ENCODE assay signal across 23 mouse cellular contexts in the genomic region with DNA sequence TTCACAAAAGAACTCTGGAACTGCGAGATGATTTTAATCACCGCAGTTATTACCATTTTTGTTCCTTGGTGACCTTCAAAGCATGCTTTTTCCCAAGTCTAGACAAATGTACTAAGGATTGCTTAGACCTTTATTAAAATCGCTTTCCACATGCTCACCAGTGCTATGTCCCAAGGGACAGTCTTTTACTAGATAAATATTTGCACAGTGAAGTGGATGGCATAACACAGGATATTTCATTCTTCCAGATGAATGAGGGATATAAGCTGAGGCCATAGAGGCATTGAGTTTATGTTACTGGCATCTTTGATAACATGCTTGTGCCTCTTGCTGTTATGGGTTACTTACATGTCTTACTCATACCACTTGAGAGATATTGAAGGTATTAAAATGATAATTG.
DNase-seq lines count a peak whose midpoint lies in the region; ATAC-seq and TF ChIP-seq lines count a peak whose summit lies in the region.
"Had no signal": no experiment of that assay in that cellular context is flagged by ENCODE, and none has a peak within 500 bp of the region (broad histone marks: within the 10 kb centered on the region; RNA-seq: fewer than 3 reads in every experiment).

No protein-coding gene starts in this region.

- H3K4me1 ChIP-seq in midbrain, embryonic 11.5 days (ENCODE audit: control insufficient read depth, insufficient read depth, low read length) = no peaks in the 10 kb centered on the region
- H3K4me1 ChIP-seq in midbrain, embryonic 16.5 days (ENCODE audit: control insufficient read depth, insufficient read depth, low read length) = no peaks in the 10 kb centered on the region
- 0 out of 2 replicates have a peak, but pooled peaks cover 3% of the 10 kb centered on the region for H3K4me1 ChIP-seq in midbrain, embryonic 12.5 days
- H3K4me1 ChIP-seq in midbrain, embryonic 15.5 days = no peaks in the 10 kb centered on the region
- no peaks in the 10 kb centered on the region for H3K4me1 ChIP-seq in midbrain, embryonic 14.5 days (ENCODE audit: control insufficient read depth, insufficient read depth, low read length)
- no peaks in the 10 kb centered on the region for H3K4me1 ChIP-seq in midbrain, postnatal 0 days (ENCODE audit: insufficient read depth, low read length)

- no peak for TF ChIP-seq CTCF in midbrain, postnatal 0 days (IDR thresholded peaks at IDR 0.05)
- TF ChIP-seq CTCF in brain, embryonic 14.5 days (IDR thresholded peaks at IDR 0.05; ENCODE audit: borderline replicate concordance, extremely low read depth, insufficient read depth, insufficient read length) = no peak

- H3K4me2 ChIP-seq in midbrain, embryonic 11.5 days = no peak overlapping the region
- no peak overlapping the region for H3K4me2 ChIP-seq in midbrain, embryonic 16.5 days (ENCODE audit: low read length)
- no peak overlapping the region for H3K4me2 ChIP-seq in midbrain, embryonic 12.5 days (replicated peaks)
- H3K4me2 ChIP-seq in midbrain, embryonic 15.5 days = no peak overlapping the region
- no peak overlapping the region for H3K4me2 ChIP-seq in midbrain, embryonic 14.5 days (ENCODE audit: low read length)
- H3K4me2 ChIP-seq in midbrain, postnatal 0 days (ENCODE audit: low read depth, low read length, poor library complexity, severe bottlenecking) = no peak overlapping the region

- WGBS in midbrain, embryonic 11.5 days = 72% methylated on average over 3 of the region's 3 CpGs
- WGBS in midbrain, embryonic 16.5 days = 72% methylated on average over 3 of the region's 3 CpGs
- WGBS in midbrain, embryonic 12.5 days = 66% methylated on average over 3 of the region's 3 CpGs
- 69% methylated on average over 3 of the region's 3 CpGs for WGBS in midbrain, embryonic 15.5 days
- 76% methylated on average over 3 of the region's 3 CpGs for WGBS in midbrain, embryonic 14.5 days
- 71% methylated on average over 3 of the region's 3 CpGs for WGBS in midbrain, postnatal 0 days

- H3K27ac ChIP-seq in midbrain, embryonic 11.5 days (ENCODE audit: low read depth, low read length) = no peak overlapping the region
- no peak overlapping the region for H3K27ac ChIP-seq in midbrain, embryonic 16.5 days (ENCODE audit: low read length)
- H3K27ac ChIP-seq in midbrain, embryonic 12.5 days (replicated peaks) = no peak overlapping the region
- H3K27ac ChIP-seq in midbrain, embryonic 15.5 days = no peak overlapping the region
- H3K27ac ChIP-seq in midbrain, embryonic 14.5 days (replicated peaks; ENCODE audit: low read depth, low read length) = no peak overlapping the region
- H3K27ac ChIP-seq in midbrain, postnatal 0 days (ENCODE audit: low read depth, low read length) = no peak overlapping the region

- ATAC-seq in midbrain, embryonic 11.5 days (ENCODE audit: low FRiP score) = peak; percentile 60; the same call in 1 of the 2 replicates
- ATAC-seq in midbrain, embryonic 16.5 days = no peak
- peak; percentile 59; the same call in 1 of the 2 replicates for ATAC-seq in midbrain, embryonic 12.5 days (ENCODE audit: low FRiP score, low read depth)
- ATAC-seq in midbrain, embryonic 15.5 days (replicated peaks) = no peak
- ATAC-seq in midbrain, embryonic 14.5 days (ENCODE audit: low FRiP score, low TSS enrichment) = no peak
- ATAC-seq in midbrain, postnatal 0 days (ENCODE audit: low FRiP score) = no peak
- ATAC-seq: activated CD4-positive, CD25-positive, alpha-beta regulatory T cell, adult 4 months; CD4-positive, CD25-positive, alpha-beta regulatory T cell, adult 4 months; Patski had no signal

- H3K9me3 ChIP-seq in midbrain, embryonic 11.5 days (ENCODE audit: control insufficient read depth, low read length) = no peaks in the 10 kb centered on the region
- H3K9me3 ChIP-seq in midbrain, embryonic 16.5 days (replicated peaks; ENCODE audit: control insufficient read depth, low read length, poor library complexity, severe bottlenecking) = no peaks in the 10 kb centered on the region
- no peaks in the 10 kb centered on the region for H3K9me3 ChIP-seq in midbrain, embryonic 12.5 days
- no peaks in the 10 kb centered on the region for H3K9me3 ChIP-seq in midbrain, embryonic 15.5 days
- H3K9me3 ChIP-seq in midbrain, embryonic 14.5 days (ENCODE audit: control insufficient read depth, low read length) = no peaks in the 10 kb centered on the region
- H3K9me3 ChIP-seq in midbrain, postnatal 0 days (ENCODE audit: low read length) = no peaks in the 10 kb centered on the region
- H3K9me3 ChIP-seq: G1E had no signal

- H3K9ac ChIP-seq in midbrain, embryonic 11.5 days (ENCODE audit: low read length) = no peak overlapping the region
- no peak overlapping the region for H3K9ac ChIP-seq in midbrain, embryonic 16.5 days (ENCODE audit: low read depth, low read length)
- no peak overlapping the region for H3K9ac ChIP-seq in midbrain, embryonic 12.5 days (replicated peaks)
- no peak overlapping the region for H3K9ac ChIP-seq in midbrain, embryonic 15.5 days
- H3K9ac ChIP-seq in midbrain, embryonic 14.5 days (replicated peaks; ENCODE audit: low read length) = no peak overlapping the region
- no peak overlapping the region for H3K9ac ChIP-seq in midbrain, postnatal 0 days (replicated peaks; ENCODE audit: low read length, poor library complexity, severe bottlenecking)

- no peaks in the 10 kb centered on the region for H3K27me3 ChIP-seq in midbrain, embryonic 11.5 days (ENCODE audit: control insufficient read depth, insufficient read depth, low read length)
- no peaks in the 10 kb centered on the region for H3K27me3 ChIP-seq in midbrain, embryonic 16.5 days (ENCODE audit: control insufficient read depth, insufficient read depth, low read depth, low read length)
- H3K27me3 ChIP-seq in midbrain, embryonic 12.5 days = no peaks in the 10 kb centered on the region
- H3K27me3 ChIP-seq in midbrain, embryonic 15.5 days (replicated peaks) = no peaks in the 10 kb centered on the region
- H3K27me3 ChIP-seq in midbrain, embryonic 14.5 days (ENCODE audit: control insufficient read depth, insufficient read depth, low read length) = no peaks in the 10 kb centered on the region
- H3K27me3 ChIP-seq in midbrain, postnatal 0 days (ENCODE audit: insufficient read depth, low read length) = no peaks in the 10 kb centered on the region
- H3K27me3 ChIP-seq: CH12.LX, Patski had no signal

- DNase-seq in midbrain, embryonic 11.5 days (ENCODE audit: low spot score, missing footprints) = no peak
- DNase-seq in midbrain, embryonic 14.5 days = peak; percentile 17
- DNase-seq in midbrain, postnatal 0 days (ENCODE audit: low spot score) = no peak
- DNase-seq in brain, embryonic 14.5 days (ENCODE audit: low read depth) = peak; percentile 4
- no peak for DNase-seq in layer of hippocampus, adult 11-12 months (ENCODE audit: low spot score)
- DNase-seq: adrenal gland, adult 2 months; adrenal gland, adult 8-10 months; adrenal gland, postnatal 10 days; adrenal gland, postnatal 14 days; adrenal gland, postnatal 25 days; adrenal gland, postnatal 36 days; B cell, adult 2 months; cerebellum, adult 11 months; cerebellum, adult 11-12 months; cerebellum, adult 18-20 months had no signal

- H3K36me3 ChIP-seq in midbrain, embryonic 11.5 days (ENCODE audit: control insufficient read depth, insufficient read depth, low read length) = no peaks in the 10 kb centered on the region
- no peaks in the 10 kb centered on the region for H3K36me3 ChIP-seq in midbrain, embryonic 16.5 days (ENCODE audit: control insufficient read depth, insufficient read depth, low read length)
- no peaks in the 10 kb centered on the region for H3K36me3 ChIP-seq in midbrain, embryonic 12.5 days
- no peaks in the 10 kb centered on the region for H3K36me3 ChIP-seq in midbrain, embryonic 15.5 days (replicated peaks)
- H3K36me3 ChIP-seq in midbrain, embryonic 14.5 days (ENCODE audit: control insufficient read depth, insufficient read depth, low read length) = no peaks in the 10 kb centered on the region
- no peaks in the 10 kb centered on the region for H3K36me3 ChIP-seq in midbrain, postnatal 0 days (ENCODE audit: insufficient read depth, low read length)
- H3K36me3 ChIP-seq: G1E had no signal

- H3K4me3 ChIP-seq in midbrain, embryonic 11.5 days (ENCODE audit: low read depth, low read length) = no peak overlapping the region
- H3K4me3 ChIP-seq in midbrain, embryonic 16.5 days (ENCODE audit: low read depth, low read length) = no peak overlapping the region
- no peak overlapping the region for H3K4me3 ChIP-seq in midbrain, embryonic 12.5 days
- no peak overlapping the region for H3K4me3 ChIP-seq in midbrain, embryonic 15.5 days
- H3K4me3 ChIP-seq in midbrain, embryonic 14.5 days (replicated peaks; ENCODE audit: low read depth, low read length) = no peak overlapping the region
- H3K4me3 ChIP-seq in midbrain, postnatal 0 days (ENCODE audit: low read depth, low read length) = no peak overlapping the region

- TF ChIP-seq POLR2A in brain, embryonic 14.5 days (IDR thresholded peaks at IDR 0.05; ENCODE audit: borderline replicate concordance, extremely low read depth, insufficient read depth, insufficient read length, poor library complexity, severe bottlenecking) = no peak

Comparison
In these comparisons a context has a peak if more than half of its experiments do, and no peak if none do; other contexts are left out.
1. ATAC-seq: peak in midbrain, embryonic 11.5 days (single experiment) and midbrain, embryonic 12.5 days (single experiment); none in midbrain, embryonic 16.5 days (single experiment), midbrain, embryonic 15.5 days (single experiment), midbrain, embryonic 14.5 days (single experiment) and midbrain, postnatal 0 days (single experiment).
2. DNase-seq: peak in midbrain, embryonic 14.5 days (single experiment) and brain, embryonic 14.5 days (single experiment); none in midbrain, embryonic 11.5 days (single experiment), midbrain, postnatal 0 days (single experiment) and layer of hippocampus, adult 11-12 months (single experiment).